Mouse (Mus musculus) gastrocnemius, postnatal 14 days (tissue): ENCODE results near the gene Stk16. TPM values are rescaled to one million over a fixed set of nuclear protein-coding genes. Genes with fewer than 3 reads are reported as not detected.

Source experiments
- DNase-seq: peaks from one replicate; pipeline ENCODE4 v3.0.0; 2021; ENCODE audit warnings: mixed read lengths
- intact Hi-C: fragments of 180-260 bp; cut with DNase I; formaldehyde crosslinking; loops from one replicate; pipeline ENCODE4 v1.15.1; 2025; ENCODE audit warnings: low total_unique reads
- total RNA-seq, 2 experiments: library from RNA; stranded (reverse); gene quantifications; 2 replicates each; pipeline ENCODE4 v1.2.3; 2021

Gene Stk16
- total RNA-seq, 2 experiments from 2014 or later, result 27.2 to 28.2 TPM

- peak; percentile 32 for DNase-seq
- intact Hi-C loops, result no loop called here
Measured at GRCm38 (mm10) chr1:75208967-75209678, 1.5 kb upstream of the Stk16 start.

- DNase-seq, result no peak
- intact Hi-C loops, result no loop called here
Measured at GRCm38 (mm10) chr1:75211141-75211708, 587 bp downstream of the Stk16 start.

GRCm38 (mm10) chr1:75212542-75212941 lies 1.9 kb downstream of the Stk16 start:
- no peak for DNase-seq
- intact Hi-C loops, result no loop called here

DNA sequence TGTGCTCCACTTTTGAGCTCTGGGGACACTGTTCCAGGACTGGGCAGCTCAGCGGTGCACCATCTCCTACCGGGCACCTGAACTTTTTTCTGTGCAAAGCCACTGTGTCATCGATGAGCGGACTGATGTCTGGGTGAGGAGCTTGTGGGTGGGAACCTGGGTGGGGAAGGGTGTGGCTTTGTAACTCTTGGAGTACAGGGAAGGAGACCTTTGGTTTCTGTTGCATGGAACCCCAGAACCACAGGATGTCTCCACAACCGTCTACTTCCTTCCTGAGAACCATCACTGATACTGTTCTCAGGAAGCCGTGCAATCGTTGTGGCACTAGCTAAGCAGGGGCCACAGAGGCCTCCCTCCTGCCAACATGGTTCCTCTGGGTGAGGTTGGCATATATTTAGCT lies 2.5 kb downstream of the Stk16 start:
- no peak for DNase-seq
- intact Hi-C loops, result no loop called here

GRCm38 (mm10) chr1:75214442-75214841 lies 3.8 kb downstream of the Stk16 start:
- intact Hi-C loops, result no loop called here
- DNase-seq, result no peak

- no peak for DNase-seq
- intact Hi-C loops, result no loop called here
Measured at GRCm38 (mm10) chr1:75214886-75215285, 4.2 kb downstream of the Stk16 start.

DNA sequence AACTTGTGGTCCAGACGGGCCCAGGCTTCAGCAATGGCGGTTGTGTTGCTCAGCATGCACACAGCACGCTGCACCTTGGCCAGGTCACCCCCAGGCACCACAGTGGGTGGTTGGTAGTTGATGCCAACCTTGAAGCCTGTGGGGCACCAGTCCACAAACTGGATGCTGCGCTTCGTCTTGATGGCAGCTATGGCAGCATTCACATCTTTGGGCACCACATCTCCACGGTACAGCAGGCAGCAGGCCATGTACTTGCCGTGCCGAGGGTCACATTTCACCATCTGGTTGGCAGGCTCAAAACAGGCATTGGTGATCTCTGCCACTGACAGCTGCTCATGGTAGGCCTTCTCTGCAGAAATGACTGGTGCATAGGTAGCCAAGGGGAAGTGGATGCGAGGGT lies 5.1 kb downstream of the Stk16 start:
- peak; percentile 36 for DNase-seq
- intact Hi-C loops, result no loop called here

GRCm38 (mm10) chr1:75216797-75217585 lies 6.4 kb downstream of the Stk16 start:
- intact Hi-C loops, result no loop called here
- DNase-seq, result peak; percentile 56

- intact Hi-C loops, result no loop called here
- DNase-seq, result no peak
Measured at GRCm38 (mm10) chr1:75217893-75218226, 7.2 kb downstream of the Stk16 start.

GRCm38 (mm10) chr1:75218227-75219001 lies 7.8 kb downstream of the Stk16 start:
- intact Hi-C loops, result no loop called here
- DNase-seq, result peak; percentile 83

GRCm38 (mm10) chr1:75219078-75219477 lies 8.4 kb downstream of the Stk16 start:
- intact Hi-C loops, result no loop called here
- DNase-seq, result peak; percentile 80

GRCm38 (mm10) chr1:75219531-75219930 lies 8.9 kb downstream of the Stk16 start, which contains the start of gene Tuba4a:
Gene Tuba4a, minus strand, starts transcription at chr1:75219865.
- intact Hi-C loops, result no loop called here
- no peak for DNase-seq

GRCm38 (mm10) chr1:75221538-75221937 lies 10.9 kb downstream of the Stk16 start:
- no peak for DNase-seq
- intact Hi-C loops, result no loop called here

- intact Hi-C loops, result no loop called here
- DNase-seq, result no peak
Measured at GRCm38 (mm10) chr1:75222926-75223325, 12.3 kb downstream of the Stk16 start.

DNA sequence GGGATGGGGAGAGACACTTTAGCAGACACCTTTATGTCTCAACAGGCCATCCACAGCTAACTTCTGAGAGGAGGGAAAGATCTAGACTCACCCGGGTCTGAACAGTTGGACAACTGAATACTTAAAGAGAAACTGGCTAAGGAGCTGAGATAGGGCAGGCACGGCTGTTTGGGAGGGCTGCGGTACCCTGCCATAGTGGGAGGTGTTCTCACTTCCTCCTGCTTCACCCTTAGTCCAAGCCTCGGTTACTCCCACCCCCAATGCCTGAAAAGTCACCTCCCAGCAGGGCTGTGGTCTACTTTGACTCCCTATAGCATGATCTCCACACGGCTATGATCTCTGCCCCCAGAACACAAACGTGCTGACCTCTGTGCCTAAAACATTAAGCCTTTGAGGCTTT lies 12.9 kb downstream of the Stk16 start:
- intact Hi-C loops, result no loop called here
- no peak for DNase-seq

- intact Hi-C loops, result no loop called here
- no peak for DNase-seq
Measured at GRCm38 (mm10) chr1:75225473-75225872, 14.8 kb downstream of the Stk16 start.

GRCm38 (mm10) chr1:75226138-75226537 lies 15.5 kb downstream of the Stk16 start:
- intact Hi-C loops, result no loop called here

DNA sequence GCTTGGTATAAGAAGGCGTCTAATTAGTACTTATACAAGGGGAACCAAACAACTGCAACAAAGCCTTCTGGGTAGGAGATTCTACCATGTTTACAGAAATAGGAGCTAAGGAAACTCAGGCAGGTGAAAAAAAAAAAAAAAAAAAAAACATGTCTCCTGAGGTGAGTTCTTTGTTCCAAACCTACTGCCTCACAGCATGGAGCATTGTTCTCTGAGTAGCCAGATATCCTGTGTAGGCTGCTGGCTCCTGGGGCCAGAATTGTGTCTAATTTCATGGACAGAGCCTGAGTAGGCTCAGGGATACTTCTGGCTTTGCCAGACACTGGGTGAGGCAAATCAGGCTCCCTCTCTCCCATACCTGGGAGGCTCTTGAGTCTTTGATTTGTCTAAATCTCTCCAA lies 17.0 kb downstream of the Stk16 start:
- intact Hi-C loops, result no loop called here

More at GRCm38 (mm10) chr1:75226138-75226537, 15.5 kb downstream of the Stk16 start:
- no peak for DNase-seq

DNA sequence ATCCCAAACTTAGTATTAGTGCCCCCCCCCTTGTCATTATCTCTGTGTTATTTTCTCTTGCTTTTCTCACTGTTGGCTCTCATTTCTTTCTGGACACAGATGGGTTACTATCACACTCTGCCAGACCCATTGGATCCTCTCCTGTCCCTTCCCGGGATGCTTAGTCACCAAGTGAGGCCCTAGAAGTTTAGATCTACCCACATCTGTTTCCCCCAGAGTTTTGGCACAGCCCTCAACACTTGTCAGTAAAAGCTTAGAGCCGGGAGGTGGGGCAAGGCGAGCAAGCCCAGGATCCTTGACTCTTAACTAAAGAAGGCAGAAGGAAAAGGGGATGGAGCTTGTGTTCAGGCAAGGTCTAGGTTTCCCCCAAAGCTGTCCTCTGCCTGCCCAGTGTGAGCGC lies 18.5 kb downstream of the Stk16 start:
- DNase-seq, result no peak
- intact Hi-C loops, result no loop called here

More for the DNA sequence above, 17.0 kb downstream of the Stk16 start:
- DNase-seq, result no peak
